Mouse (Mus musculus): Measurements from ENCODE around the gene U2af2.
"Not testable (repeated sequence)": the region's sequence is repeated elsewhere in the genome, so short reads cannot be mapped to it uniquely, and the experiment has no call there.

The U2af2 gene

GRCm38 (mm10) chr7:5074984-5075383, 13.0 kb downstream of the U2af2 start:
- no peak for DNase-seq (ENCODE audit: extremely low spot score)

- DNase-seq (ENCODE audit: extremely low spot score): no peak
These were observed 15.0 kb downstream of the U2af2 start for GRCm38 (mm10) chr7:5076931-5077330.

GRCm38 (mm10) chr7:5079365-5080009, 17.5 kb downstream of the U2af2 start:
- not testable (repeated sequence) for DNase-seq (ENCODE audit: extremely low spot score)

- DNase-seq (ENCODE audit: extremely low spot score): peak; percentile 95
These were observed 18.2 kb downstream of the U2af2 start, which contains the start of gene Epn1 for GRCm38 (mm10) chr7:5080010-5080751. Gene Epn1 (plus strand): TSS chr7:5080235.

DNA sequence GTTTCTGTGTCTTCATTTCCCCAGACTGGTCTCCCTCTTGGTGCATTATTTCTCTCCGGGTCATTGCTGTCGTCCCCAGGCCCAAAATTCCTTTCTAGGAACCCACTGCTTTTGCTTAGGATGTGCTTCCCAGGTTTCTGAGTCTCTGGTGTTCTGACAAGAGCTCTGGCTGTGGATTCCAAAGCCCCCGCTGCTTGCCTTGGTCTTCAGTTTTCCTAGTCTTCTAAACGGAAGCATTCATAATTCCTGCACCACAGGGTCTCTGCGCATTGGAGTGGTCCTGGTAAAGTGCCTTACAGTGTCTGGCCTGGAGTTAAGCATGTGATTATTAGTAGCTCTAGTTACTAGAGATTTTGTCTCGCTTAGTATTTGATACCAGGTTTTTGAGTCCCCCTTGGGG, 18.9 kb downstream of the U2af2 start:
- no peak for DNase-seq (ENCODE audit: extremely low spot score)

- no peak for DNase-seq (ENCODE audit: extremely low spot score)
These were observed 19.3 kb downstream of the U2af2 start for GRCm38 (mm10) chr7:5081241-5081640.

DNA sequence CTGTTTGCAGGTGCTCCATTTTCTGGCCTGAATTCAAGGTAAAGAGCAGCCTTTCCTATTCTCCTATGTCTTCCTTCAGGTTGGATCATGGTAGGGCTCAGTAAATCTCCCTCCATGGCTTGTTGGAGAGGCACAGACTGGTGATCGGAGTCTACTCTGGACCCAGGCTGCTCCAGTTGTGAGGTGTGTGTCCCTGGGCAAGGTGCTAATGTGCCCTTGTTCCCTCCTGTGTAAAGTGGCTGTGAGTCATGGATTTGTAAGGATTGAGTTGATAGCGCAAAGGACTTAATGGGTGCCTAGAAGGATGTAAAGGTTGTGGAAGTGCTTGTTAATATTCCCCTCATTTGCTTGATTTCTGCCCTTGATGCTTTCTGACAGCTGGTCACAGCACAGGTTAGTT, 20.0 kb downstream of the U2af2 start:
- DNase-seq (ENCODE audit: extremely low spot score): no peak

DNA sequence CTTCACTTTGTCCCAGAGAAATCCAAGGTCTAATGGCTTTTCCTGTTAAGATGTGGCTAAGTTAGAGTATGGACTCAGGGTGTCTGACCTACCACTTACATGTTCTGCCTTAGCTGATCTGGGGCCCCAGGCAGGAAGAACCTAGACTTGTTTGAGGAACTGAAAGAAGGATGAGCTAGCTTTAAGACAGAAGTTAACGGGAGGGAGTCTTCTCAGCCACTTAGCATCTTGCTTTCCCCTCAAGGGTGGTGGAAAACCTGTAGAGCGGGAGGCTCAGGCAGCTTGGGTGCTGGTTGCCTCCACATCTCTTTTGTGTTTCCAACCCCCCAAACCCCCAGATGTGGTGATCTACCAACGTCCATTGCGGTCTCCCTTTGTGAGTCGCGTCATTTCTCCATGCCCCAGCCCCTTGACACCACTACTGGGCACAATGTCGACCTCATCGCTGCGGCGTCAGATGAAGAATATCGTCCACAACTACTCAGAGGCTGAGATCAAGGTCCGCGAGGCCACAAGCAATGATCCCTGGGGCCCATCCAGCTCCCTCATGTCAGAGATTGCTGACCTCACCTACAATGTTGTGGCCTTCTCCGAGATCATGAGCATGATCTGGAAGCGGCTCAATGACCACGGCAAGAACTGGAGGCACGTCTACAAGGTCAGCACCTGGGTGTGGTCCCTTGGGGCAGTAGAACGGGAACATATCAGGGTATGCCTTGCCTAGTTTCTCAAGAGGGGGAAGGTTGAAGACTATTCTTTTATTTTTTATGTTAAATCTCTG, 21.6 kb downstream of the U2af2 start:
- no peak for DNase-seq (ENCODE audit: extremely low spot score)

DNA sequence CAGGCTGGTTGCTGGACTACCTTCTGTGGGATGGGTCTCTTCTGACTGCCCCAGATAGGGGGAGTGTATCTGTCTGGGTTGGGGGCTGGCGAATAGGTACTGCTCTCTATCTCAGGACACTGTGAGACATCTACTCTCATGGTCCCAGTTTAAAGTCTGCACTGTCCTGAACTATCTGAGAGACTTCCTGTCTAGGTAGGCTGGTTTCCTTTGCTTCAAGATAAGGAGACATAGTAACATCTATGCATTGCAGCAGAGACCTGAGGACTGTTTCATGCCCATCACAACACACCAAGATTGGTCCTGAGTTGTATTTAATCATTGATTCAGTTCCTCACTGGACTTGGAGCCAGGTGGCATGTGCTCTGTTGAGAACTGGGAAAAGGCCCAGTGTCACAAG, 23.6 kb downstream of the U2af2 start:
- DNase-seq (ENCODE audit: extremely low spot score): no peak

DNA sequence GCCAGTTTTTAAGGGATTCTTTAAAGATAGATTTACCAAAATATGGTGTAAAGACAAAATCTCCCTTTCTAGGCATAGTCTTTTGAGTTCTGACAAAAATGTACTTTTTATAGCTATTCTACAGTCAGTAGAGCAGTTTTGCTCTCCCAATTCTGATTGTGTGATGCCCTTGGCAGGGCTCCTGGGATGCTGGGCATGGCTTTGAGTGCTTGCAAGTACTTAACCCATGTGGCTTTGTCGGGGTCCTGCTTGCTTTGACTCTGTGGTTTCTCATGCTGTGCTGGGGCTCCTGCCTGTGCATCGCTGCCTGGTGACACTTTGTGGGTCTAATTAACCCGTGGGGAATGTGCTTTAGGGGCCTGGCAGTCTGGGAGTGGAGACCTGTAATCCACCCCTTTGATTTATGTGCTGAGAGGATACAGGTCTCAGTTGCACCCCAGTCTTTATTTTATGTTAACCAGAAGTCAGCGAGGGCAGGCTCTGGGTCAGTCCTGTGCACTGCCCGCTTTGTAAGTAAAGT, 25.0 kb downstream of the U2af2 start:
- no peak for DNase-seq (ENCODE audit: extremely low spot score)

DNA sequence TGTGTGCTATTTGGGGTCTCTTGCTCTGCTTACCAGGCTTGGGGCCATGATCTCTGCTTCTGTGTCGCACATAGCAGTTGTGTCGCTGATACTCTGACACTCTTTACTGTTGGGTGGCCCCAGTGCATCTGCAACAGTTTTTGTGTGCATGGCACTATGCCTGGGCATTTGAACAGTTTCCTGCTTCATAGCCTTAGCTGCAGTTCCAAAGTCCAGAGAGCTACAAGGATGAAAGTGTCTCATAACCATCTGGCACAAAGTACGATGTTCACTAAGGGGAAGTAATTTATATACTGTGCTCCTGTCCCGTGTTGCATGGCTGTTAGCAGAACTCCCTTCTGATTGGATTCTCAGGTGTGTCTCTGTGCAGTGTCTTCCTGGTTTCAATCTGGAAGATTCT, 25.9 kb downstream of the U2af2 start:
- no peak for DNase-seq (ENCODE audit: extremely low spot score)

DNA sequence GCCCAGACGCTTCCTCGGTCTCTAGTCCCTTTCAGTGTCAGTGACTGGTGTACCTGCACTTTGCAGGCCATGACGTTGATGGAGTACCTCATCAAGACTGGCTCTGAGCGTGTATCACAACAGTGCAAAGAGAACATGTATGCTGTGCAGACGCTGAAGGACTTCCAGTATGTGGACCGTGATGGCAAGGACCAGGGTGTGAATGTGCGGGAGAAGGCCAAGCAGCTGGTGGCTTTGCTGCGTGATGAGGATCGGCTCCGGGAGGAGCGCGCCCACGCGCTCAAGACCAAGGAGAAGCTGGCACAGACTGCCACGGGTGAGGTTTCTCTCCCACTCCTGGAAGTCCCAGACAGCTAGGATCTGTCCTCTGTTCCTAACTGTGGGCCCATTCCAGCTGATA, 27.9 kb downstream of the U2af2 start:
- DNase-seq (ENCODE audit: extremely low spot score): no peak

- no peak for DNase-seq (ENCODE audit: extremely low spot score)
These were observed 29.2 kb downstream of the U2af2 start for GRCm38 (mm10) chr7:5091008-5091728.

GRCm38 (mm10) chr7:5092381-5092780, 30.4 kb downstream of the U2af2 start:
- DNase-seq (ENCODE audit: extremely low spot score): no peak

- DNase-seq (ENCODE audit: extremely low spot score): no peak
These were observed 31.0 kb downstream of the U2af2 start for GRCm38 (mm10) chr7:5092831-5093510.

DNA sequence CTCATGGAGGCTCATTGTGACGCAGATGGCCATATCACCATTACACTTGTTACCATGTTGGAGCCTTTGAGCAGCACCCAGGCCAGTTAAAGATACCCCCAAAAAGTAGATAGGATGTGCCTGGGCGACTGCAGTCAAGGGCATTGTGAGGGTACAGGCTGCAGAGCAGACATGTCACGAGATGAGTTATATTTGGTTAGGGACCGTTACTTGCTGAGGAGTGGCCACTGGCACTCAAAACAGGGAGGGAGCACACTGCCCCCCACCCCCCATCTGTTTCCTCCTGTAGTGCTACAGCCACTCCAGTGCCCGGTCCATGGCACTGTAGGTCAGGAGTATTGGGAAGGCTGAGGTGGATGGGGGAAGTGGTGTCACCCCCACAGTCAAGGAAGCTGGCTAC, 36.8 kb downstream of the U2af2 start:
- no peak for DNase-seq (ENCODE audit: extremely low spot score)

GRCm38 (mm10) chr7:5099796-5100195, 37.9 kb downstream of the U2af2 start:
- no peak for DNase-seq (ENCODE audit: extremely low spot score)

DNA sequence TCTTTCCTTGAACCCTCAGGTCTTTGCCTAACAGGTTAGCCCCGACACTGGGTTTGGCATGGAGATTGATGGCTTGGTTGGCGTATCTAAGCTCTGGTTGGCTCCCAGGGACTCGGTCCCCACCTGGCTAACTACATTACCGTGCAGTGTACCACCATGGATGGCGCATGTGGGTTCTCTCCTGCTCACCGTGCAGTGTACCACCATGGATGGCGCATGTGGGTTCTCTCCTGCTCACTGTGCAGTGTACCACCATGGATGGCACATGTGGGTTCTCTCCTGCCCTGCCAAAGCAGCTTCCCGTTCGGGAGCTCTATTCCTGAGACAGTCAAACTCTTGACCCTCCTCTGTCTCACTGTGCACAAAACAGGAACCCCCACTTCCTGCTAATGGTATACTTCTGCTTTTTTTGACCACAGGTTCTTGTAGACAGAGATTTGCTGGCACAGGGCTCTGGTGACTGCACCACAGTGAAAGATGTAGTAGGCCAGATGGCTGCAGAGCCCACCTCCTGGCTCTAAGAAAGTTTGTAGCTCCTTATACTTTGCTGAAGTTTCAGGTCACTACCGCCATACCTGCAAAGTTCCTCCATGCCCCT, 39.2 kb downstream of the U2af2 start:
- DNase-seq (ENCODE audit: extremely low spot score): no peak

DNA sequence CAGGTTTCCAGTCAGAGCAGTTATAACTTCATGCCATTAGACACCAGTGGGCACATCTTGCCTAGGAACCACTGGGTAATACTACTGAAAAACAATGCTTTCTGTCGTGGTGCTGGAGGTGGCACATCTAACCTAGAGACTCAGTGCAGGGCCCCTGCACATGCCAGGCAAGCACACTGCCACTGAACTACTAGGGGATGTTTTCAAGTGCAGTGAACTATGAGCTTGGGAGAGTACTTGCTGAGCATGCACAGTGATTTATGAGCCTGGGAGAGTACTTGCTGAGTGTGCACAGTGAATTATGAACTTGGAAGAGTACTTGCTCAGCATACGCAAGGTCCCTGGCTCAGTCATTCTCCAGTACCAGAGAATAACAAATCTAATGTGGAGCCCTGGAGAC, 40.6 kb downstream of the U2af2 start:
- no peak for DNase-seq (ENCODE audit: extremely low spot score)

DNA sequence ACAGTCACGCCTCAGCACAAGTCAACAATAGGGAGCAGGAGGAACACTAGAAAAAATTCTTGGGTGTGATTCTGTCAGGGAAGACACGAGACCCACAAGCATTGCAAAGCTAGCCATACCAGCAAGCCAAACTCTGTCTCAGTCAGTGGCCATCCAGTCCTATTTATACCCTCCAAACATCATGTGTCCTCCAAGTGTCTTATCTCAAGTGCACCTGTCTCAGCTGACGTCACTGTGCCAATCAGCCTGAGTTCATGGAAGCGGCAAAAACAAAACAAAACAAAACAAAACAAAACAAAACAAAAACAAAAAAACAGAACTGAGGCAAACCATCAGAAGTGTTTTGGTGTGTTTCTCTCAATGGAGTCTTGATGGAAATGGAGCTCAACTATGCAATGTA, 46.3 kb downstream of the U2af2 start:
- DNase-seq (ENCODE audit: extremely low spot score): no peak

DNA sequence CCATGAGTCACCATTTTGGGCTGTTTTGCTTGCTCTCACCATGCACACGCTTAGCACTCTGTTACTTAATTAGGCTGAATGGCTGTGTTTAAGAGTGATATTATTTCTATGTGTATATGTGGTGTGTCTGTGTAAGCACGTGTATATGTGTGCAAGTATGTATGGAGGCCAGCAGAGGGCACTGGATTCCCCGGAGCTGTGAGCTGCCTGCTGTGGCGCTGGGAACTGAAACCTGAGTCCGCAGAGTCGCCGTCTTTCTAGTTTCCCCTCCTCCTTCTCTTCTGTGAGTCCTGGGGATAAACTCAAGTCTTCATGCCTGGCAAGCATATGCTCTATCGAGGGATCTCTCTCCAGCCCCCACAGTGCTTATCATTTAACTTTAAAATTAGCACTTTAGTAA, 47.4 kb downstream of the U2af2 start:
- no peak for DNase-seq (ENCODE audit: extremely low spot score)

All from embryo, embryonic 9.5 days (tissue).